Mouse (Mus musculus) adrenal gland, adult 18-20 months (tissue): ENCODE data around the gene Clcnka. TPM values are rescaled to one million over a fixed set of nuclear protein-coding genes. Genes with fewer than 3 reads are reported as not detected.
A peak's percentile ranks its signal among the peaks of the same experiment; 100 is the strongest.

Source experiments
- DNase-seq, 2 experiments: peaks; one replicate each; pipeline ENCODE4 v3.0.0; 2021 to 2022; ENCODE audit warnings: low spot score in 2 of 2
- total RNA-seq, 2 experiments: library from RNA; stranded (reverse); gene quantifications; 1 replicate in 1 of 2; 2 replicates in 1 of 2; pipeline ENCODE4 v1.2.3; 2021

Clcnka gene
- total RNA-seq, 2 experiments from 2014 or later: not detected

GRCm38 (mm10) chr4:141422841-141423240 is 24.3 kb upstream of the Clcnka start:
- DNase-seq: no peak

GRCm38 (mm10) chr4:141421423-141421822 is 22.9 kb upstream of the Clcnka start:
- DNase-seq: no peak

GRCm38 (mm10) chr4:141420886-141421285 is 22.4 kb upstream of the Clcnka start:
- DNase-seq: no peak

- DNase-seq: no peak
Observed at GRCm38 (mm10) chr4:141420192-141420829, 21.8 kb upstream of the Clcnka start, which contains the start of gene Hspb7. Gene Hspb7 (plus strand): TSS chr4:141420779.

- no peak for DNase-seq
Observed at GRCm38 (mm10) chr4:141419398-141420191, 21.1 kb upstream of the Clcnka start.

GRCm38 (mm10) chr4:141415924-141416323 is 17.4 kb upstream of the Clcnka start, which contains the start of gene Clcnkb:
Gene Clcnkb (minus strand): TSS chr4:141416014.
- no peak for DNase-seq

- DNase-seq: no peak
Observed at GRCm38 (mm10) chr4:141411430-141411992, 13.0 kb upstream of the Clcnka start.

GRCm38 (mm10) chr4:141408577-141408976 is 10.1 kb upstream of the Clcnka start:
- DNase-seq: no peak

- peak in 1 of 2 experiments; percentile 48 for DNase-seq
Observed at GRCm38 (mm10) chr4:141406516-141407299, 8.2 kb upstream of the Clcnka start.

GRCm38 (mm10) chr4:141405314-141405622 is 6.7 kb upstream of the Clcnka start:
- no peak for DNase-seq

GRCm38 (mm10) chr4:141404518-141405313 is 6.2 kb upstream of the Clcnka start:
- peak; percentile 86 to 90 for DNase-seq

- DNase-seq: no peak
Observed at GRCm38 (mm10) chr4:141400171-141400570, 1.6 kb upstream of the Clcnka start.

GRCm38 (mm10) chr4:141397861-141398260 is 663 bp downstream of the Clcnka start:
- DNase-seq: no peak

- DNase-seq: no peak
Observed at GRCm38 (mm10) chr4:141394751-141395150, 3.8 kb downstream of the Clcnka start.

- no peak for DNase-seq
Observed at GRCm38 (mm10) chr4:141391293-141391692, 7.2 kb downstream of the Clcnka start.

GRCm38 (mm10) chr4:141389366-141390150 is 9.0 kb downstream of the Clcnka start:
- DNase-seq: no peak

GRCm38 (mm10) chr4:141387933-141388332 is 10.6 kb downstream of the Clcnka start:
- DNase-seq: no peak

GRCm38 (mm10) chr4:141387093-141387784 is 11.3 kb downstream of the Clcnka start:
- peak; percentile 66 to 78 for DNase-seq

GRCm38 (mm10) chr4:141386150-141386549 is 12.4 kb downstream of the Clcnka start:
- no peak for DNase-seq
